Mouse (Mus musculus): ENCODE data around the gene Uchl1.

Uchl1 gene

GRCm38 (mm10) chr5:66710445-66711019 is 34.6 kb downstream of the Uchl1 start:
- DNase-seq: no peak

- no peak for DNase-seq
Observed at GRCm38 (mm10) chr5:66712801-66713200, 36.9 kb downstream of the Uchl1 start.

GRCm38 (mm10) chr5:66715498-66715931 is 39.6 kb downstream of the Uchl1 start:
- no peak for DNase-seq

- no peak for DNase-seq
Observed at GRCm38 (mm10) chr5:66717931-66718330, 42.0 kb downstream of the Uchl1 start.

- DNase-seq: no peak
Observed at GRCm38 (mm10) chr5:66718413-66718812, 42.5 kb downstream of the Uchl1 start.

GRCm38 (mm10) chr5:66718880-66719279 is 43.0 kb downstream of the Uchl1 start:
- no peak for DNase-seq

GRCm38 (mm10) chr5:66720921-66721320 is 45.0 kb downstream of the Uchl1 start:
- no peak for DNase-seq

GRCm38 (mm10) chr5:66722586-66722985 is 46.7 kb downstream of the Uchl1 start:
- no peak for DNase-seq

- no peak for DNase-seq
Observed at GRCm38 (mm10) chr5:66723037-66723436, 47.1 kb downstream of the Uchl1 start.

GRCm38 (mm10) chr5:66723626-66724025 is 47.7 kb downstream of the Uchl1 start:
- DNase-seq: no peak

GRCm38 (mm10) chr5:66729306-66729705 is 53.4 kb downstream of the Uchl1 start:
- DNase-seq: no peak

- no peak for DNase-seq
Observed at GRCm38 (mm10) chr5:66730621-66731301, 54.9 kb downstream of the Uchl1 start.

- no peak for DNase-seq
Observed at GRCm38 (mm10) chr5:66731302-66731697, 55.4 kb downstream of the Uchl1 start.

- DNase-seq: no peak
Observed at GRCm38 (mm10) chr5:66733556-66733955, 57.7 kb downstream of the Uchl1 start.

Data from thymus, postnatal 14 days (tissue).